Mouse (Mus musculus) olfactory bulb, adult 2 months (tissue): ENCODE data around the gene D430042O09Rik. TPM values are rescaled to one million over a fixed set of nuclear protein-coding genes. Genes with fewer than 3 reads are reported as not detected.
A peak's percentile ranks its signal among the peaks of the same experiment; 100 is the strongest.
"Not testable (repeated sequence)": the region's sequence is repeated elsewhere in the genome, so short reads cannot be mapped to it uniquely, and the experiment has no call there.

ENCODE experiments used
- H3K27ac ChIP-seq: fragments of 200-500 bp; 2 replicates; pipeline ENCODE4 v1.5.1; 2012; ENCODE audit warnings: low read depth, low read length; ENCODE audit not compliant: insufficient read depth
- H3K4me1 ChIP-seq: fragments of 200-500 bp; 2 replicates; pipeline ENCODE4 v1.6.1; 2012; ENCODE audit warnings: low read length; ENCODE audit not compliant: control insufficient read depth, insufficient read depth
- H3K4me3 ChIP-seq: fragments of 200-500 bp; 2 replicates; pipeline ENCODE4 v1.5.1; 2012; ENCODE audit warnings: mild to moderate bottlenecking, low read depth, low read length, moderate library complexity; ENCODE audit not compliant: insufficient read depth
- CTCF ChIP-seq: fragments of 200-500 bp; IDR thresholded peaks from 2 replicates; pipeline ENCODE4 v1.5.1; 2012; ENCODE audit warnings: low read depth, mild to moderate bottlenecking, low read length, moderate library complexity; ENCODE audit not compliant: insufficient read depth
- POLR2A ChIP-seq: fragments of 200-500 bp; IDR thresholded peaks from 2 replicates; pipeline ENCODE4 v1.6.1; 2012; ENCODE audit warnings: mild to moderate bottlenecking, low read depth, low read length, moderate library complexity; ENCODE audit not compliant: insufficient read depth
- WGBS: fragments of 180-500 bp; shearing (Covaris S2); methylation state at CpG from one replicate; pipeline ENCODE4 v1.1.7; 2018; 5-methylcytosine and 5-hydroxymethylcytosine counted together
- polyA plus RNA-seq: library from polyadenylated mRNA; stranded (reverse); fragments of >200 nt; gene quantifications from 2 replicates; pipeline ENCODE4 v1.2.4, GENCODE M21; 2012; ENCODE audit warnings: low replicate concordance; ENCODE audit not compliant: missing spikeins, insufficient read depth, insufficient read length

Gene D430042O09Rik
- polyA plus RNA-seq, 1 experiment: 351 TPM

- Histone ChIP-seq H3K4me3 (no peak overlapping the region), H3K4me1 (peaks cover 13% of the 10 kb centered on the region), H3K27ac (no peak overlapping the region)
- TF ChIP-seq CTCF: no peak
- no peak for TF ChIP-seq POLR2A
- 91% methylated on average over 1 of the region's 1 CpGs for WGBS
Observed at GRCm38 (mm10) chr7:125702791-125703190, 4.9 kb upstream of the D430042O09Rik start.

- TF ChIP-seq CTCF: no peak
- no peak for TF ChIP-seq POLR2A
Observed at GRCm38 (mm10) chr7:125707186-125707585, 502 bp upstream of the D430042O09Rik start.

GRCm38 (mm10) chr7:125708100-125708499, 412 bp downstream of the D430042O09Rik start:
- under 1% methylated on average over 15 of the region's 15 CpGs for WGBS
- H3K4me1 ChIP-seq: peaks cover 15% of the 10 kb centered on the region
- H3K27ac ChIP-seq: 0 out of 2 replicates have a peak overlapping the region, but pooled peaks have one; percentile 52
- peak overlapping the region; percentile 91 for H3K4me3 ChIP-seq
- TF ChIP-seq POLR2A: no peak
- TF ChIP-seq CTCF: no peak

More at GRCm38 (mm10) chr7:125707186-125707585, 502 bp upstream of the D430042O09Rik start:
- peak overlapping the region; percentile 41; the same call in 1 of the 2 replicates for H3K27ac ChIP-seq
- H3K4me3 ChIP-seq: peak overlapping the region; percentile 84
- H3K4me1 ChIP-seq: peaks cover 15% of the 10 kb centered on the region
- WGBS: under 1% methylated on average over 24 of the region's 24 CpGs

GRCm38 (mm10) chr7:125713542-125714055, 5.9 kb downstream of the D430042O09Rik start:
- not testable (repeated sequence) for H3K4me3 ChIP-seq, H3K27ac ChIP-seq, H3K4me1 ChIP-seq
- 91% methylated on average over 7 of the region's 7 CpGs for WGBS

GRCm38 (mm10) chr7:125714803-125715202, 7.1 kb downstream of the D430042O09Rik start:
- no peak for TF ChIP-seq POLR2A
- no peak for TF ChIP-seq CTCF
- Histone ChIP-seq H3K27ac (no peak overlapping the region), H3K4me1 (no peaks in the 10 kb centered on the region), H3K4me3 (no peak overlapping the region)
- WGBS: 85% methylated on average over 3 of the region's 3 CpGs

GRCm38 (mm10) chr7:125716724-125717123, 9.0 kb downstream of the D430042O09Rik start:
- WGBS: 70% methylated on average over 2 of the region's 2 CpGs
- TF ChIP-seq POLR2A (no peak), CTCF (no peak)
- H3K27ac ChIP-seq: no peak overlapping the region
- no peak overlapping the region for H3K4me3 ChIP-seq
- no peaks in the 10 kb centered on the region for H3K4me1 ChIP-seq

- Histone ChIP-seq H3K4me1 (no peaks in the 10 kb centered on the region), H3K4me3 (no peak overlapping the region)
- no peak for TF ChIP-seq CTCF
Observed at GRCm38 (mm10) chr7:125717612-125718011, 9.9 kb downstream of the D430042O09Rik start.

GRCm38 (mm10) chr7:125720370-125720769, 12.7 kb downstream of the D430042O09Rik start:
- no peak for TF ChIP-seq CTCF
- no peak for TF ChIP-seq POLR2A
- 54% methylated on average over 5 of the region's 5 CpGs for WGBS
- no peak overlapping the region for H3K27ac ChIP-seq
- H3K4me3 ChIP-seq: no peak overlapping the region
- peaks cover 3% of the 10 kb centered on the region for H3K4me1 ChIP-seq

More at GRCm38 (mm10) chr7:125717612-125718011, 9.9 kb downstream of the D430042O09Rik start:
- no peak overlapping the region for H3K27ac ChIP-seq

GRCm38 (mm10) chr7:125721033-125721432, 13.3 kb downstream of the D430042O09Rik start:
- WGBS: 82% methylated on average over 4 of the region's 4 CpGs

GRCm38 (mm10) chr7:125722127-125722526, 14.4 kb downstream of the D430042O09Rik start:
- TF ChIP-seq CTCF: no peak
- no peak for TF ChIP-seq POLR2A

More at GRCm38 (mm10) chr7:125721033-125721432, 13.3 kb downstream of the D430042O09Rik start:
- TF ChIP-seq CTCF (no peak), POLR2A (no peak)
- Histone ChIP-seq H3K4me1 (peaks cover 3% of the 10 kb centered on the region), H3K4me3 (no peak overlapping the region), H3K27ac (no peak overlapping the region)

More at GRCm38 (mm10) chr7:125722127-125722526, 14.4 kb downstream of the D430042O09Rik start:
- Histone ChIP-seq H3K27ac (no peak overlapping the region), H3K4me1 (peaks cover 3% of the 10 kb centered on the region), H3K4me3 (no peak overlapping the region)
